Mouse (Mus musculus): ENCODE results near the gene Ptprc. TPM values are rescaled to one million over a fixed set of nuclear protein-coding genes. Genes with fewer than 3 reads are reported as not detected.
A peak's percentile ranks its signal among the peaks of the same experiment; 100 is the strongest.

The Ptprc gene
- polyA plus RNA-seq (2021) = 0.15 TPM

- DNase-seq (ENCODE audit: low read depth, low spot score) (no peak), ATAC-seq (no peak)
- POLR2A ChIA-PET = interaction anchor here (0.7 kb wide), 1 partner anchor 19 kb away, joined by 11 read pairs; no protein-coding TSS in a partner anchor
- in situ Hi-C loops (cut with MboI; ENCODE audit: low pct_unique_long_range_greater_than_20kb) = no loop called here
- TF ChIP-seq CTCF (IDR thresholded peaks at IDR 0.05) = no peak
- CTCF ChIA-PET = interaction anchor here (1.3 kb wide), 1 partner anchor 12 kb away, joined by 3 read pairs; no protein-coding TSS in a partner anchor
- peaks cover 13% of the 10 kb centered on the region for H3K27me3 ChIP-seq
Observed at GRCm38 (mm10) chr1:138175494-138175893, at the start of gene Ptprc. Ptprc (minus strand) TSS chr1:138175708.

- no peak for TF ChIP-seq CTCF (IDR thresholded peaks at IDR 0.05)
- POLR2A ChIA-PET = no interaction called here
- peaks cover 4% of the 10 kb centered on the region for H3K27me3 ChIP-seq
- CTCF ChIA-PET = no interaction called here
- ATAC-seq = no peak
- in situ Hi-C loops (cut with MboI; ENCODE audit: low pct_unique_long_range_greater_than_20kb) = no loop called here
- DNase-seq (ENCODE audit: low read depth, low spot score) = no peak
Observed at GRCm38 (mm10) chr1:138214736-138215458, 39.4 kb upstream of the Ptprc start.

GRCm38 (mm10) chr1:138210387-138211024 is 35.0 kb upstream of the Ptprc start:
- no peak for DNase-seq (ENCODE audit: low read depth, low spot score)
- POLR2A ChIA-PET = interaction anchor here (0.5 kb wide), 1 partner anchor 71 kb away, joined by 3 read pairs; no protein-coding TSS in a partner anchor
- CTCF ChIA-PET = no interaction called here
- ATAC-seq = no peak
- in situ Hi-C loops (cut with MboI; ENCODE audit: low pct_unique_long_range_greater_than_20kb) = no loop called here
- H3K27me3 ChIP-seq = no peaks in the 10 kb centered on the region
- TF ChIP-seq CTCF (IDR thresholded peaks at IDR 0.05) = no peak

GRCm38 (mm10) chr1:138209751-138210150 is 34.2 kb upstream of the Ptprc start:
- CTCF ChIA-PET = no interaction called here
- ATAC-seq (no peak), DNase-seq (ENCODE audit: low read depth, low spot score) (no peak)
- no peaks in the 10 kb centered on the region for H3K27me3 ChIP-seq
- no peak for TF ChIP-seq CTCF (IDR thresholded peaks at IDR 0.05)
- POLR2A ChIA-PET = no interaction called here
- in situ Hi-C loops (cut with MboI; ENCODE audit: low pct_unique_long_range_greater_than_20kb) = no loop called here

- no peak for ATAC-seq
- POLR2A ChIA-PET = no interaction called here
- no peak for TF ChIP-seq CTCF (IDR thresholded peaks at IDR 0.05)
- H3K27me3 ChIP-seq = peaks cover 8% of the 10 kb centered on the region
- in situ Hi-C loops (cut with MboI; ENCODE audit: low pct_unique_long_range_greater_than_20kb) = no loop called here
- no peak for DNase-seq (ENCODE audit: low read depth, low spot score)
- CTCF ChIA-PET = interaction anchor here (0.8 kb wide), 1 partner anchor 47 kb away, joined by 3 read pairs; no protein-coding TSS in a partner anchor
Observed at GRCm38 (mm10) chr1:138206041-138206440, 30.5 kb upstream of the Ptprc start.

GRCm38 (mm10) chr1:138191689-138192508 is 16.4 kb upstream of the Ptprc start:
- DNase-seq (ENCODE audit: low read depth, low spot score) = no peak
- in situ Hi-C loops (cut with MboI; ENCODE audit: low pct_unique_long_range_greater_than_20kb) = no loop called here
- CTCF ChIA-PET = no interaction called here
- no peak for ATAC-seq
- POLR2A ChIA-PET = interaction anchor here (0.6 kb wide), 1 partner anchor 29 kb away, joined by 6 read pairs; no protein-coding TSS in a partner anchor
- H3K27me3 ChIP-seq = peaks cover 11% of the 10 kb centered on the region
- TF ChIP-seq CTCF (IDR thresholded peaks at IDR 0.05) = no peak

GRCm38 (mm10) chr1:138188131-138188530 is 12.6 kb upstream of the Ptprc start:
- no peak for ATAC-seq
- H3K27me3 ChIP-seq = peaks cover 12% of the 10 kb centered on the region

GRCm38 (mm10) chr1:138185904-138186303 is 10.4 kb upstream of the Ptprc start:
- CTCF ChIA-PET = no interaction called here
- in situ Hi-C loops (cut with MboI; ENCODE audit: low pct_unique_long_range_greater_than_20kb) = no loop called here
- no peak for ATAC-seq
- no peak for TF ChIP-seq CTCF (IDR thresholded peaks at IDR 0.05)
- H3K27me3 ChIP-seq = peaks cover 12% of the 10 kb centered on the region
- POLR2A ChIA-PET = no interaction called here
- DNase-seq (ENCODE audit: low read depth, low spot score) = no peak

More at GRCm38 (mm10) chr1:138188131-138188530, 12.6 kb upstream of the Ptprc start:
- ChIA-PET POLR2A (no interaction called here), CTCF (interaction anchor here (1.5 to 1.8 kb wide), 2 partner anchors 10 to 12 kb away, joined by 3 to 4 read pairs; partner anchors contain the start of gene Ptprc)
- TF ChIP-seq CTCF (IDR thresholded peaks at IDR 0.05) = no peak
- in situ Hi-C loops (cut with MboI; ENCODE audit: low pct_unique_long_range_greater_than_20kb) = no loop called here
- no peak for DNase-seq (ENCODE audit: low read depth, low spot score)

GRCm38 (mm10) chr1:138180081-138180480 is 4.6 kb upstream of the Ptprc start:
- ATAC-seq (no peak), DNase-seq (ENCODE audit: low read depth, low spot score) (peak; percentile 3)
- no peak for TF ChIP-seq CTCF (IDR thresholded peaks at IDR 0.05)
- POLR2A ChIA-PET = no interaction called here
- CTCF ChIA-PET = no interaction called here
- peaks cover 6% of the 10 kb centered on the region for H3K27me3 ChIP-seq
- in situ Hi-C loops (cut with MboI; ENCODE audit: low pct_unique_long_range_greater_than_20kb) = no loop called here

- H3K27me3 ChIP-seq = peaks cover 16% of the 10 kb centered on the region
- in situ Hi-C loops (cut with MboI; ENCODE audit: low pct_unique_long_range_greater_than_20kb) = no loop called here
- CTCF ChIA-PET = interaction anchor here (1.3 kb wide), 1 partner anchor 12 kb away, joined by 3 read pairs; no protein-coding TSS in a partner anchor
- DNase-seq (ENCODE audit: low read depth, low spot score) (no peak), ATAC-seq (no peak)
- POLR2A ChIA-PET = interaction anchor here (0.6 to 0.7 kb wide), 2 partner anchors 19 to 1237 kb away, joined by 6 to 11 read pairs; no protein-coding TSS in a partner anchor
- no peak for TF ChIP-seq CTCF (IDR thresholded peaks at IDR 0.05)
Observed at GRCm38 (mm10) chr1:138174705-138175492, 609 bp downstream of the Ptprc start.
